Mouse (Mus musculus) bone marrow, adult 2 months (tissue): ENCODE results near the gene Map2k3.

ENCODE experiments used
- CTCF ChIP-seq: fragments of 200-500 bp; IDR thresholded peaks from 2 replicates; pipeline ENCODE4 v1.5.1; 2011; ENCODE audit warnings: low read length, control low read depth; ENCODE audit not compliant: control insufficient read depth, insufficient read depth
- POLR2A ChIP-seq: fragments of 200-500 bp; IDR thresholded peaks from 2 replicates; pipeline ENCODE4 v1.6.1; 2011; ENCODE audit warnings: low read depth, mild to moderate bottlenecking, control low read depth, low read length, borderline replicate concordance; ENCODE audit not compliant: control insufficient read depth

DNA sequence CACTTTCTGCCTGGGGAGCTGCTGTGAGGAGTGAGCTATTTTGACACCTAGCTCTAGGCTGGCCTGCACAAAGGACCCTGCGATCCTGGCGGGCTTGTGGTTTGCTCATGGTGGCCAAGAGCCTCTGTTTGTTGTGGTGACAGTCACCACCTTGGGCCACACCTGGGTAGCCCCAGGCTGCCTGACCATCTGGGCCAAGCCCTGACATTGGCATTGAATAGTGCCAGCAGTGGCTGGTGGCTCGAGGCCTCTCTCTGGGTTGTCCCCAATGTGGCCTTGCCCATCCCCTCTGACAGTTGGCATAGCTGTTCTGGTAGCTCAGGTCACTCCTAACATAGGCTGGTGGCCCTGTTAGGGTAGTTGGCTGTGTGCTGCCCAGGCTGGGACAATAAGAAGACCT, 7.7 kb downstream of the Map2k3 start:
- TF ChIP-seq POLR2A (no peak), CTCF (no peak)
